Mouse (Mus musculus): ENCODE data around the gene Ptpro. TPM values are rescaled to one million over a fixed set of nuclear protein-coding genes. Genes with fewer than 3 reads are reported as not detected.

Ptpro gene
- polyA plus RNA-seq, 1 experiment = 6.6 TPM

DNA sequence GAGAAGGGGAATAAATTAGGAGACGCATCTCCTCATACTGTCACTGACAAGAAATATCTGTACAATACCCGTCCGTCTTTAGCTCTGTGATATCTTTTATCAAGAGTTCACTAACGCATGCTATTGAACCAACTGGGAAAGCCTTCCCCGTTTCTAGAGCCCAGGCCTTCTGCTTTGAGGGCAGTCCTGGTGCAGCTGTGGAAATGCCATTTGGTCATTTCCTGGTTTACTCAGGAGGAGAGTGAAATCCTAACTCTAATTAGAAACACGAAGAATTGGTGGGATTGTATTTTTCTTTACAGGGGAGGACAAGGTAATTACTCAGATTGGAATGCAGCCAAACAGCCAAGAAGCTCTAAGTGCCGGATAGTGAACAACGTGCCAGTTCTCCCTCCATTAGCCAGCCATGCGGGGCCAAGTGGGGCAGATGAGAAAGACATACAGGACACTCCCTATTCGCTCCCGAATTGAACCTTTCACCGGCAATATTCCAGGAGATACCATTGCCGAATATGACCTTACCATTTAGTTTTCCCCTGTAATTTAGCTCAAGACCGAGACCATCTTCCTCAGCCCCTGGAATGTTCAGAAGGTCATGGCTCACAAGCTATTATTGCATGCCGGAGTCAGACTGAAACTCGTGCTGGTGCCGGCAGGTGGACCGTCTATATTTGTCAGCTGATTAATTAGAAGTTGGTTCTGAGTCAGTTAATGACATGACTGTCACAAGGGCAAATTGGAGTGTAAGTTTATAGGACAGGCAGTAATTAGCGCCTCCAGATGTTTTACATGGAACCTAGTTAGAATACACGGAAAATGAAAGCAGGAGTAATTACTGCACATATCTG lies 43.1 kb downstream of the Ptpro start:
- no peaks in the 10 kb centered on the region for H3K27me3 ChIP-seq (ENCODE audit: control insufficient read depth, insufficient read depth, low read length)
- no peak for TF ChIP-seq CTCF (IDR thresholded peaks at IDR 0.05; ENCODE audit: borderline replicate concordance, insufficient read depth, low read depth, low read length)
- TF ChIP-seq POLR2A (IDR thresholded peaks at IDR 0.05; ENCODE audit: borderline replicate concordance, insufficient read depth, low read length) = no peak
- no peak overlapping the region for H3K27ac ChIP-seq (ENCODE audit: insufficient read depth, low read length)
- no peak for DNase-seq
- WGBS = 66% methylated on average over 20 of the region's 20 CpGs
- H3K4me3 ChIP-seq (replicated peaks; ENCODE audit: insufficient read depth, low read depth, low read length) = no peak overlapping the region
- no peaks in the 10 kb centered on the region for H3K4me1 ChIP-seq (ENCODE audit: control insufficient read depth, insufficient read depth, low read length)

DNA sequence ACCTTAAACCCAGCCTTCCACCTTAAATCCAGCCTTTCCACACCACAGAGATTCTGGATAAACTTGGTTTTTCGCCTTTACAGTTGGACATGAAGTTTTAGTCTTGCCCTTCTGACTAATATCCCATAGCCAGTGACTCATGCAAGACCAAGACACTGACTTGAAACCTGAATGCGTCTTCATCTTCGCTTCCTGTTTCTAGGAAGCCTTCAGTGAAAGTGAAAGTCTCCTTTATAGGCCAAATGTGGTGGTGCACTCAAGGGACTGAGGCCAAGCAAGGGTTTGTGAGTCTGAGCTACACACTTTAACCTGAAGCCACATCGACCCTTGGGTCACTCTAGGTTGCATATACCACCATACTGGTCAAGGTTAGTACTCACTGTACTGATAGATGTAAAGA lies 50.4 kb downstream of the Ptpro start:
- 89% methylated on average over 4 of the region's 4 CpGs for WGBS
- TF ChIP-seq CTCF (IDR thresholded peaks at IDR 0.05; ENCODE audit: borderline replicate concordance, insufficient read depth, low read depth, low read length) = no peak
- no peak overlapping the region for H3K4me3 ChIP-seq (replicated peaks; ENCODE audit: insufficient read depth, low read depth, low read length)

DNA sequence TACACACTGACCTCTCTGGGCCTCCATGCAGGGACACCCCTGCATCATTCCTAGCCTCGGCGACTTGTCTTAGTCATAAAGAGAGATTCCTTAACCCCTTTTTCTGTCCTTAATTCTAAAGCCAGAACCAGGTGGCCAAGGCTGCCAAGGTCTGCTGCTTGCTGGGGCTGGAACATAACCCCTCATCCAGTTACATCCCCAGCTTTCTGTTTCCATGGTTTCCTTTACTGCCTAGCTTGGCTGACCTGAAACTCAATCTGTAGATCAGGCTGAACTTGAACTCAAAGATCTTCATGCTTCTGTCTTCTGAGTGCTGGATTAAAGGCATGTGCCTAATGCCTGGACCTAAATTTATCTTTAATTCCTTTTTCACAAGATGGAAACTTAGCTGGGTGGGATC lies 51.7 kb downstream of the Ptpro start:
- DNase-seq = no peak
- Histone ChIP-seq H3K27ac (ENCODE audit: insufficient read depth, low read length) (no peak overlapping the region), H3K4me1 (ENCODE audit: control insufficient read depth, insufficient read depth, low read length) (no peaks in the 10 kb centered on the region), H3K27me3 (ENCODE audit: control insufficient read depth, insufficient read depth, low read length) (no peaks in the 10 kb centered on the region), H3K4me3 (replicated peaks; ENCODE audit: insufficient read depth, low read depth, low read length) (no peak overlapping the region)
- 60% methylated on average over 2 of the region's 2 CpGs for WGBS
- TF ChIP-seq POLR2A (IDR thresholded peaks at IDR 0.05; ENCODE audit: borderline replicate concordance, insufficient read depth, low read length) = no peak
- TF ChIP-seq CTCF (IDR thresholded peaks at IDR 0.05; ENCODE audit: borderline replicate concordance, insufficient read depth, low read depth, low read length) = no peak

More for the DNA sequence above, 50.4 kb downstream of the Ptpro start:
- H3K4me1 ChIP-seq (ENCODE audit: control insufficient read depth, insufficient read depth, low read length) = no peaks in the 10 kb centered on the region
- H3K27me3 ChIP-seq (ENCODE audit: control insufficient read depth, insufficient read depth, low read length) = no peaks in the 10 kb centered on the region
- no peak for DNase-seq
- no peak overlapping the region for H3K27ac ChIP-seq (ENCODE audit: insufficient read depth, low read length)

DNA sequence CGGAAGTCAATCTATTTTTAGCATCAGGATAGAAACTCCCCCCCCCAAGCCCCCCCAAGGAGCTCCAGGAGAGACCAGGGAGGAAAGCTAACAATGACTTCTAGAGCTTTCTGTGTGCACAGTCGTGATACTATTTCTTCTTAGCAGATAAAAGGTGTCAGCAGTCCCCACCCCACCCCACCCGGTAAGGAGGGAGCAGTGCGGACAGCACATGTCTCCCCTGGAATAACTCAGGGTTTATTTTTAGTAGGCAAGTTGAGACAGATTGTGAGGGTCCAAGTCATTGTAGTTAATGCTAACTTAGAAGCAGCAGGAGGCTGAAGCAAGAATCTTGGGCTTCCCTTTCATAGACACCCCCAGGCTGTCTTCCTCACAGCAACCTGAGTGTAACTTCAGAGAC lies 63.1 kb downstream of the Ptpro start:
- DNase-seq = no peak
- Histone ChIP-seq H3K27ac (ENCODE audit: insufficient read depth, low read length) (no peak overlapping the region), H3K4me3 (replicated peaks; ENCODE audit: insufficient read depth, low read depth, low read length) (no peak overlapping the region), H3K4me1 (ENCODE audit: control insufficient read depth, insufficient read depth, low read length) (no peaks in the 10 kb centered on the region), H3K27me3 (ENCODE audit: control insufficient read depth, insufficient read depth, low read length) (no peaks in the 10 kb centered on the region)
- 58% methylated on average over 4 of the region's 4 CpGs for WGBS
- TF ChIP-seq POLR2A (IDR thresholded peaks at IDR 0.05; ENCODE audit: borderline replicate concordance, insufficient read depth, low read length) (no peak), CTCF (IDR thresholded peaks at IDR 0.05; ENCODE audit: borderline replicate concordance, insufficient read depth, low read depth, low read length) (no peak)

DNA sequence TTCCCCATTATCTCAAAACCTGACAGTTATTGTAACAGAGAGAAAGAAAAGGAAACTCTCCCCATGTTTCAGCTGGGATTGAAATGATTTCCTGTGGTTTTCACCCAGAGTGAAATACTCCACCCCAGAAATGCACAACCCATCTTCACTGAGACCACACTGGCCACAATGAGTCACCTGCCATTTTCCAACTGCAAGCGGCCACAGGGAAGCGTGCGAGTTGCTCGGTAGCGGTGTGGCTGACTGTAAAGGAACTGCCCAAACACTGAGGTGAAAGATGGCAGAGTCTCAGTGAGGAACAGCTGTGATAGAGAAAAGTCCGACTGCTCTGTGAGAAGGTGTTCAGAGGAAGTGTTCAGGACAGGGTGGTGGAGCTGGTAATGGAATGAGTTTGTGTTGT lies 64.2 kb downstream of the Ptpro start:
- 91% methylated on average over 6 of the region's 6 CpGs for WGBS
- DNase-seq = no peak
- no peak overlapping the region for H3K27ac ChIP-seq (ENCODE audit: insufficient read depth, low read length)
- no peaks in the 10 kb centered on the region for H3K4me1 ChIP-seq (ENCODE audit: control insufficient read depth, insufficient read depth, low read length)
- no peak overlapping the region for H3K4me3 ChIP-seq (replicated peaks; ENCODE audit: insufficient read depth, low read depth, low read length)
- TF ChIP-seq CTCF (IDR thresholded peaks at IDR 0.05; ENCODE audit: borderline replicate concordance, insufficient read depth, low read depth, low read length) (no peak), POLR2A (IDR thresholded peaks at IDR 0.05; ENCODE audit: borderline replicate concordance, insufficient read depth, low read length) (no peak)
- no peaks in the 10 kb centered on the region for H3K27me3 ChIP-seq (ENCODE audit: control insufficient read depth, insufficient read depth, low read length)

DNA sequence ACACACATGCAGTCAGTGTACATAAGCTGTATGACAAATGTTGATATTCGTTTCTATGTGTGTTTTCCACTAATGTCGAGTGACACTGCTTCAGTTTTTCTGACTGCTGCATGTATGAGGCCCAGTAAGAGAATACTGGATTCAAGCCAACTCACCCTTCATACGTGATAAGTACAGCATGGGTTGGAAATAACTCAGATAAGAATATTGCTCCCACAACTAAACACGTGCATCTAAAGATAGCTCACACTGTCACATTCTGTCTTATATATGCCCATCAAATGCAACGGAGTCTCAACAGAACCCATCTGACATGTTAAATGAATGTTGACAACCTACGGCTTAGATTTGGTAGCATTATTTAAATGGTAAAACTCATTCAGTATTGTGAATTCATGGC lies 65.4 kb downstream of the Ptpro start:
- no peak overlapping the region for H3K4me3 ChIP-seq (replicated peaks; ENCODE audit: insufficient read depth, low read depth, low read length)
- TF ChIP-seq POLR2A (IDR thresholded peaks at IDR 0.05; ENCODE audit: borderline replicate concordance, insufficient read depth, low read length) = no peak
- no peak for TF ChIP-seq CTCF (IDR thresholded peaks at IDR 0.05; ENCODE audit: borderline replicate concordance, insufficient read depth, low read depth, low read length)
- H3K27me3 ChIP-seq (ENCODE audit: control insufficient read depth, insufficient read depth, low read length) = no peaks in the 10 kb centered on the region
- H3K4me1 ChIP-seq (ENCODE audit: control insufficient read depth, insufficient read depth, low read length) = no peaks in the 10 kb centered on the region
- no peak for DNase-seq
- 77% methylated on average over 6 of the region's 6 CpGs for WGBS
- H3K27ac ChIP-seq (ENCODE audit: insufficient read depth, low read length) = no peak overlapping the region

DNA sequence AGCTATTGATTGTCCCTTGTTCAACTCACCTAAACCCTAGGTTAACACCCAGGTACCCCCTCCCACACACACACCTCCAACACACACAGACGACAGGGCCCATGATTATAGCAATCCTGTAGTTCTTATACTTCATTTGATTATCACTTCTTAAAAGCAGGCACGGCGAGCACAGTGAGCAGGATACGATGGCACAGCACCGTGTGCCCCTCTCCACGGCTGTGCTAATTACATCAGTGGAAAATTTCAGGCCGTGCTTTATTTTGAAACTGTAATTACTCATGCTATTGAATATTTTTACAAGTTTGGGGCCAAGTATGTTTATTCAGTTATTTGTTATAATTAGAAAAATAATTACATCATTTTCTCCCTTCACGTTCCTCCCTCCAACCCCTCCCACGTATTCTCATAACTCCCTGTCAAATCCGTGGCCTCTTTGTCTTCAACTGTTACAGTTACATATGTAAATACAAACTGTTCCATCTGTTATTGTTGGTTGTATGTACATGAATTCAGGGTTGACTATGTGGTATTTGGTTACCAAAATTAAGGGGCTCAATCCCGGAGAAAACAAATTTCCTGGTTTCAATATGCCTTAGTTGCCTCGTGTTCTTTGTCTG lies 66.2 kb downstream of the Ptpro start:
- Histone ChIP-seq H3K4me3 (replicated peaks; ENCODE audit: insufficient read depth, low read depth, low read length) (no peak overlapping the region), H3K27ac (ENCODE audit: insufficient read depth, low read length) (no peak overlapping the region), H3K4me1 (ENCODE audit: control insufficient read depth, insufficient read depth, low read length) (no peaks in the 10 kb centered on the region), H3K27me3 (ENCODE audit: control insufficient read depth, insufficient read depth, low read length) (no peaks in the 10 kb centered on the region)
- DNase-seq = no peak
- no peak for TF ChIP-seq CTCF (IDR thresholded peaks at IDR 0.05; ENCODE audit: borderline replicate concordance, insufficient read depth, low read depth, low read length)
- no peak for TF ChIP-seq POLR2A (IDR thresholded peaks at IDR 0.05; ENCODE audit: borderline replicate concordance, insufficient read depth, low read length)
- 92% methylated on average over 12 of the region's 12 CpGs for WGBS

DNA sequence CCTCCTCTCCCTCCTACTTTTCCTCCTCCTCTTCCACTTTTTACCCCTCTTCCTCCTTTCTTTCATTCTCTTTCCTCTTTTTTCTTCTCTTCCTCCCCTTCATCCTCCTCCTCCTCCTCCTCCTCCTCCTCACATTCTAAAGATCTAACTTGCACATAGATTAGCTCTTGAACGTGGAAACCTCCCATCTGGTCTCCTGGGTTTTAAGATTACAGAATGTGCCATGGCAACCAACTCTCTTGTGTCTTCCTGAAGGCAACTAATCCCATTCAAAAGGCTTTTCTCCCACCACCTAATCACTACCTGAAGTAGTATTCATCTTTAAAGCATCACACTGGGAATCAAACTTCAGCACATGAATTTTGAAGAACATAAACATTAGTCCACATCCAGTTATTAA lies 67.5 kb downstream of the Ptpro start:
- H3K27ac ChIP-seq (ENCODE audit: insufficient read depth, low read length) = no peak overlapping the region
- WGBS = 18% methylated on average over 1 of the region's 1 CpGs
- no peak for DNase-seq
- TF ChIP-seq CTCF (IDR thresholded peaks at IDR 0.05; ENCODE audit: borderline replicate concordance, insufficient read depth, low read depth, low read length) = no peak
- no peak for TF ChIP-seq POLR2A (IDR thresholded peaks at IDR 0.05; ENCODE audit: borderline replicate concordance, insufficient read depth, low read length)
- H3K4me3 ChIP-seq (replicated peaks; ENCODE audit: insufficient read depth, low read depth, low read length) = no peak overlapping the region
- no peaks in the 10 kb centered on the region for H3K27me3 ChIP-seq (ENCODE audit: control insufficient read depth, insufficient read depth, low read length)
- H3K4me1 ChIP-seq (ENCODE audit: control insufficient read depth, insufficient read depth, low read length) = no peaks in the 10 kb centered on the region

All from cerebellum, adult 2 months (tissue).